Mouse (Mus musculus) G1E (cell line): ENCODE results near the gene Spats2.

Experiments used
- CTCF ChIP-seq: IDR thresholded peaks from 2 replicates; pipeline ENCODE4 v1.5.1; 2012; ENCODE audit warnings: low read depth, low read length, inconsistent platforms, mixed read lengths
- GATA1 ChIP-seq: IDR thresholded peaks from 2 replicates; pipeline ENCODE4 v1.6.1; 2012; ENCODE audit warnings: borderline replicate concordance, low read length, inconsistent platforms, mixed read lengths
- GATA2 ChIP-seq: IDR thresholded peaks from 2 replicates; pipeline ENCODE4 v1.6.1; 2012; ENCODE audit warnings: low read depth, low read length, inconsistent platforms, borderline replicate concordance

DNA sequence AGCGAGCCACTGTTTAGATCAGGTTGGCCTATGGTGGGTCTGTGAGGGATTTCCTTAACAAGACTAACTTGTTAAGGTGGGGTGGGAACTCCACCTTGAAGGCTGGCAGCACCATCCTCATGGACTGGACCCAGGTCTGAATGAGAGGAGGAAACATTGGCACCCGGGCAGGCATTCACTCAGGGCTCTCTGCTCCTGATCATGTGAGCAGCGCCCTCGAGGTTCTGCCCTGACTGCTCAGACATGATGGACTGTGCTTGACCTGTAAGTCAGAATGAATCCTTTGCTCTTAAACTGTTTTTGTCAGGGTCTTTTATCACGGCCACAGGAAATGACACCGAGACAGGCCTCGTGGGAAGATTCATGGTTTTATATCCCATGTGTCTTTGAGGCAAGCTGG lies 20.5 kb upstream of the Spats2 start:
- no peak for TF ChIP-seq GATA2
- TF ChIP-seq CTCF = no peak
- no peak for TF ChIP-seq GATA1
